Mouse (Mus musculus) spleen, adult 2 months (tissue): Measurements from ENCODE around the gene Exosc5. TPM values are rescaled to one million over a fixed set of nuclear protein-coding genes. Genes with fewer than 3 reads are reported as not detected.
A peak's percentile ranks its signal among the peaks of the same experiment; 100 is the strongest.

Source experiments
- DNase-seq, 2 experiments: peaks; one replicate each; pipeline versions ENCODE4 v3.0.0 to v3.0.0-alpha.2; 2012 to 2021; ENCODE audit warnings: low spot score in 2 of 2, low read depth in 1 of 2
- H3K27ac ChIP-seq: fragments of 200-500 bp; 2 replicates; pipeline ENCODE4 v1.5.1; 2012; ENCODE audit warnings: low read length, inconsistent platforms; ENCODE audit not compliant: insufficient read depth
- H3K27me3 ChIP-seq: fragments of 200-500 bp; 2 replicates; pipeline ENCODE4 v1.6.1; 2012; ENCODE audit warnings: mild to moderate bottlenecking, moderate library complexity, low read length, inconsistent platforms; ENCODE audit not compliant: control insufficient read depth, insufficient read depth
- H3K36me3 ChIP-seq: fragments of 200-500 bp; 2 replicates; pipeline ENCODE4 v1.6.1; 2012; ENCODE audit warnings: mild to moderate bottlenecking, low read length, inconsistent platforms; ENCODE audit not compliant: control insufficient read depth, insufficient read depth
- H3K4me1 ChIP-seq: fragments of 200-500 bp; 2 replicates; pipeline ENCODE4 v1.6.1; 2011; ENCODE audit warnings: inconsistent platforms; ENCODE audit not compliant: control insufficient read depth, insufficient read depth, insufficient read length
- H3K4me3 ChIP-seq: fragments of 200-500 bp; 2 replicates; pipeline ENCODE4 v1.5.1; 2011; ENCODE audit warnings: mild to moderate bottlenecking, inconsistent platforms; ENCODE audit not compliant: insufficient read depth, insufficient read length; ENCODE audit errors: extremely low read depth
- CTCF ChIP-seq: fragments of 200-500 bp; IDR thresholded peaks from 2 replicates; pipeline ENCODE4 v1.5.1; 2011; ENCODE audit warnings: mild to moderate bottlenecking, inconsistent platforms; ENCODE audit not compliant: insufficient read depth, insufficient read length, insufficient replicate concordance; ENCODE audit errors: extremely low read depth
- POLR2A ChIP-seq: fragments of 200-500 bp; IDR thresholded peaks from 2 replicates; pipeline ENCODE4 v1.6.1; 2011; ENCODE audit warnings: low read depth, low read length, inconsistent platforms
- WGBS: fragments of 180-500 bp; shearing (Covaris S2); methylation state at CpG from one replicate; pipeline ENCODE4 v1.1.7; 2018; 5-methylcytosine and 5-hydroxymethylcytosine counted together
- polyA plus RNA-seq: library from polyadenylated mRNA; depleted of rRNA; stranded (reverse); fragments of >200 nt; gene quantifications from 2 replicates; pipeline ENCODE4 v1.2.3, GENCODE M21; 2012

Exosc5 gene
- polyA plus RNA-seq, 1 experiment, result 79.5 TPM

- Histone ChIP-seq H3K4me3 (no peak overlapping the region), H3K27me3 (no peaks in the 10 kb centered on the region), H3K27ac (no peak overlapping the region), H3K4me1 (peaks cover 4% of the 10 kb centered on the region; the same call in 1 of the 2 replicates), H3K36me3 (peaks cover 12% of the 10 kb centered on the region; the same call in 1 of the 2 replicates)
- DNase-seq, result peak in 1 of 2 experiments; percentile 2
- TF ChIP-seq CTCF (no peak), POLR2A (no peak)
- WGBS, result 85% methylated on average over 10 of the region's 10 CpGs
Measured at GRCm38 (mm10) chr7:25617376-25618160, 41.4 kb upstream of the Exosc5 start.

GRCm38 (mm10) chr7:25618865-25619721 is 39.9 kb upstream of the Exosc5 start, which contains the start of gene Dmac2:
Gene Dmac2, plus strand, starts transcription at chr7:25619414.
- DNase-seq, result peak; percentile 92 to 96
- WGBS, result under 1% methylated on average over 53 of the region's 53 CpGs
- H3K4me1 ChIP-seq, result peaks cover 4% of the 10 kb centered on the region; the same call in 1 of the 2 replicates
- H3K27ac ChIP-seq, result peak within 1 kb of the TSS; percentile 85
- peak within 1 kb of the TSS; percentile 76 for H3K4me3 ChIP-seq
- TF ChIP-seq POLR2A (peak; percentile 30; the same call in 1 of the 2 replicates), CTCF (no peak)
- H3K36me3 ChIP-seq, result peaks cover 17% of the 10 kb centered on the region
- no peaks in the 10 kb centered on the region for H3K27me3 ChIP-seq

- WGBS, result 27% methylated on average over 5 of the region's 5 CpGs
- DNase-seq, result no peak
- peaks cover 4% of the 10 kb centered on the region; the same call in 1 of the 2 replicates for H3K4me1 ChIP-seq
- H3K4me3 ChIP-seq, result peak overlapping the region; percentile 76
- peak overlapping the region; percentile 85 for H3K27ac ChIP-seq
- H3K27me3 ChIP-seq, result no peaks in the 10 kb centered on the region
- TF ChIP-seq POLR2A (no peak), CTCF (no peak)
- H3K36me3 ChIP-seq, result peaks cover 18% of the 10 kb centered on the region
Measured at GRCm38 (mm10) chr7:25619722-25619991, 39.3 kb upstream of the Exosc5 start.

- no peak overlapping the region for H3K27ac ChIP-seq
- WGBS, result 92% methylated on average over 5 of the region's 5 CpGs
- no peak overlapping the region for H3K4me3 ChIP-seq
- peak in 1 of 2 experiments; percentile 2 for DNase-seq
- H3K4me1 ChIP-seq, result peaks cover 4% of the 10 kb centered on the region; the same call in 1 of the 2 replicates
- H3K36me3 ChIP-seq, result peaks cover 22% of the 10 kb centered on the region
- TF ChIP-seq CTCF (no peak), POLR2A (no peak)
- H3K27me3 ChIP-seq, result no peaks in the 10 kb centered on the region
Measured at GRCm38 (mm10) chr7:25620101-25620500, 38.9 kb upstream of the Exosc5 start.

GRCm38 (mm10) chr7:25620751-25621150 is 38.2 kb upstream of the Exosc5 start:
- Histone ChIP-seq H3K4me3 (no peak overlapping the region), H3K4me1 (peaks cover 4% of the 10 kb centered on the region; the same call in 1 of the 2 replicates), H3K27me3 (no peaks in the 10 kb centered on the region), H3K27ac (no peak overlapping the region), H3K36me3 (peaks cover 24% of the 10 kb centered on the region)
- WGBS, result 87% methylated on average over 11 of the region's 11 CpGs
- no peak for DNase-seq
- TF ChIP-seq POLR2A, result no peak
- no peak for TF ChIP-seq CTCF

- peaks cover 29% of the 10 kb centered on the region for H3K36me3 ChIP-seq
Measured at GRCm38 (mm10) chr7:25623857-25624370, 35.0 kb upstream of the Exosc5 start.

More at GRCm38 (mm10) chr7:25623857-25624370, 35.0 kb upstream of the Exosc5 start:
- 90% methylated on average over 11 of the region's 11 CpGs for whole genome bisulfite sequencing
- peaks cover 16% of the 10 kb centered on the region for H3K4me1 ChIP-seq
- H3K27me3 ChIP-seq, result no peaks in the 10 kb centered on the region
- TF ChIP-seq CTCF (no peak), POLR2A (no peak)
- peak overlapping the region; percentile 31; the same call in 1 of the 2 replicates for H3K27ac ChIP-seq
- no peak for DNase-seq
- H3K4me3 ChIP-seq, result no peak overlapping the region
